Mouse (Mus musculus): ENCODE measurements at regions not wholly inside any gene's neighbourhood (a gene's known extent, or its start where the extent isn't known, plus 50 kb on each side); places are given as distances from the start of the nearest gene placed in this dataset.

DNA sequence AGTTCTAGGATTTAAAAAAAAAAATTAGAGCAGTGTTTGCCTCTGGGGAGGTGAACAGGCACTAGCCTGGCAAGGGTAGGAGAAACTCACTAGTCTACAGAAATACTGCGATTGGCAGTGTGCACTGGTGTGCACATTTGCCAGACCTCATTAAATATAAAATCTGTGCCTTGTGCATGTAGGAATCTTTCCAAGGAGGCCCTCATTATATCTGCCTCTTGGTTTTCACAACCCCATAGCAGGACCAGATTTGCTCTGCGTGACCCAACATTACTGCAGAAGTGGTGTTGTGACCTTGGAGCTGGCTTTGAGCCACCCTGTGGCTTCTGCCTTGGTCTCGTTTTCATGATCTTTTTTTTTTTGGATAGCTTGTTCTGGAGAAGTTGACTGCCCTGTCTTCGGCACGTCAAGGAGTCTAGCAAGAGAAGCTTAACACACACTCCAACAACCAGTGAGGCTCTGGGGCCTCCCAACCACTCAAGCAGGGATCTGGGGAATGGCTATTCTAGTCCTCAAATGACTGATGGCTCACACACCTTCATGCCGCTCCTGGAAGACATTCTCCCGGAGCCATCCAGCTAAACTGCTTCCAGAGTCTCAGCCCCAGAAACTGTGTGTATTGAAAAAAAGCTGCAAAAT is 222.2 kb upstream of the Cnr1 start:
- peak; percentile 28 for DNase-seq

DNA sequence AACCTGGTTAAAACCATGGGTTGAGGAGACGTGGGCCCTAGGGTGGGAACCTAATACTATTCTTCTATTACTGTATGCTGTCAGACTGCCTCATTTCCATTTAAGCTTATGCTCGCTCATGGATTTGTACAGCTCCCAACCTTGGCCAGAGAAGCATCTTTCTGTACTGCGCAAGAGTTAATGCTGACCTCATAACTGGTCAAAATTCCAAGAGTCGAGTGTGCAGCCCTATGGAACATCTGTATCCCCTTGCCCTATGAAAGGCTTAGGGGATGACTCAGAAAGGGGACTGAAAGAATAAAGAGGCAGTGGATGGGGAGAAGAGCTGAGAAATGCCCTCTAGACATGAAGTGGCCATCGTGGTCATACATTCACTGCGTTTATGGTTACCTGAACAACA is 218.7 kb upstream of the Cnr1 start:
- no peak for DNase-seq

DNA sequence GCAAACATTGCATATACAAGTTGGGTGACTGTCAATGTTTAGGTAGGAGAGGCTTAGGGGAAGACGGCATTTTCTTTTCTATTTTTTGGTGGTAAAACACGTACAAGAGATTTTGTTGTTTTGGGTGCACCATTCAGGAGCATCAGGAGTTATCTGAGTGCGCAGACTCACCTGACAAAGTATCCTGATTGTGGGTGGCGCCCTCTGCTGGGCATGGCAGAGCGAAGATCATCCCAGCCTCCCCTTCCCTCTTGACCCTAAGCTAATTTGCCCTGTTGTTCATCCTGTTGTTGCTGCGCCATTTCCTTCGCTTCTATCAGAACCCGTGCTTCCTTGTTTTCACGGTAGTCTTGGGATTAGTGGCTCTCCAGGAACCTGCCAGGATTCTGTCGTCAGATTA is 217.6 kb upstream of the Cnr1 start:
- no peak for DNase-seq

DNA sequence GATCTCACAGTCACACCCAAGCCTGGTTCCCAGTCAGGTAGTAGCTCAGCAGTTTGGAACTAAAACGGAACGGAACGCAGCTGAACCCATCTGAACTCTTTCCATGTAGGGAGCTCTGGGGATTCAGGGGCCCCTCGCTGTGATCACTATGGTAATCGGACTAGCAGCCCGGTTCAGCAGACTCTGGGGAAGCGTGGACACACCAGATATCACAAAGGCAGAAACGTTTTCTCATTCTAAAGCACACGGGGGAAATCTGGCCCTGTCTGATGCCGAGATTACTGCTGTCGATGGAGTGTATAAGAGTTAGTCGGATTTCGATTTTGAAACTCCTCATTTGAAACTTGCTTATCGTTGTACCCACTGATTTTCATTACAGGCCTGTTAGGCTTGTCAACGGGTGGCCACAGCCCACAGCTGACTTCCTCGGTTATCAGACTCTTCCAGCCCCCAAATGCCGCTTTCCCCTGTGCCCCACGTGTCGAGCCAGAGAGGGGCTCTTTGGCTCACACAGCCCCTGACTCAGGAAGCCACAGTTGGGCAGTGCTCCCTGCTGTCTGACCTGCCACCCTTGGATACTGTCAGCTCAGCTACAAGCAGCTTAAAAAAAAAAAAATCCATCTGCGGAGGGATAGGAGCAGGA is 207.8 kb upstream of the Cnr1 start:
- DNase-seq = no peak

DNA sequence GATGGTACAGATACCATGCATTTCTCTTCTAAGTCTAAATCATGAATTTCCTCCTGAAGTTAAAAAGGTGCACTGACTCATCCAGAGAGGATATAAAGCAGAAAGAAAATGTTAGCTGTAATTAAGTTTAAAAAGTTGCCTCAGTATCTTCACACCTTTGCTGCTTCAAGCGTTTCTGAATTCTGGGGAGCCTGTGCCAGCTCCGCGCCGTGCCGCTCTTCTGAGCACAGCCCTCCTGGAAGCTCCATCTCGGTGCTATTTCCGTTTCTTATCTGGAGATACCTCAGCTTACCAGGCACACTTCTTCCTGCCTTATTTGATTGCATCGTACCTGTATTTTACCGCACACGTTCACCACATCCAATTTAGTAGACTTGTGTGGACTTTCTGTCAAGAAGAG is 203.4 kb upstream of the Cnr1 start:
- no peak for DNase-seq

DNA sequence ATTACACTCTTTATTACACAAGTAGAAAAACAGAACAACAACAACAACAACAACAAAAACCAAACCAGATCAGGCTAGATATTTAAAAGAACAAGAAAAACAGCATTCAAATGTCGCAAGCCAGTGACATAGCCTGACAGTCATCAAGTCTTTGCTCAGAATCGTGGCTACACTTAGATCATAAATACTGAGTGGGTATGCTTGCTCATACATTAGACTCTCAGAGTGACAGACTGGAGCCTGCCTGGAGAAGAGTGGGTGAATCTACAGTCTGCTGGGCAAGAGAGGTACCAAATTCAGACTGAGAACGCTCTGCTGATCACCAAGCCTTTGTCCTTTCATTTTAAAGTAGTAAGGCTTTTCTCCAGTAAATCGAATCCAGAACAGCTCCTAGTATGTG is 202.4 kb upstream of the Cnr1 start:
- no peak for DNase-seq

DNA sequence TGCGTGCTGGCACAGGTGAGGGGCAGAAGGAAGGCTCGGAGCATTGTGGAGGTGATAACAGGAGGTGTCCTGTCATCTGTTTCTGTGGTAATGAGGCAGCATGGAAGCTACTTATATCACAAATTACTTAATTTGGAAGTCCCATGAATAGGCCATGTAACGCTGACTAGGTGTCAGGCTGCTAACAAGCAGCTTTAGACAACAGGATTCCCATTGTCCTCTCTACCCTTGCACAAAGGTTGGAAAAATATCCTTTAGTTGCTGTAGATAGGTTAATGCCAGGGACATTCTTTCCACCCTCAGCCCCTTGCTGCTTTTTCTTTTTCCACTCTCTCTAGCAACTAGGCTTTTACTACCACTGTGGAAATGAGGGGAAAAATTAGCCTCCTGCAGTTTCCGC is 192.6 kb upstream of the Cnr1 start:
- no peak for DNase-seq

DNA sequence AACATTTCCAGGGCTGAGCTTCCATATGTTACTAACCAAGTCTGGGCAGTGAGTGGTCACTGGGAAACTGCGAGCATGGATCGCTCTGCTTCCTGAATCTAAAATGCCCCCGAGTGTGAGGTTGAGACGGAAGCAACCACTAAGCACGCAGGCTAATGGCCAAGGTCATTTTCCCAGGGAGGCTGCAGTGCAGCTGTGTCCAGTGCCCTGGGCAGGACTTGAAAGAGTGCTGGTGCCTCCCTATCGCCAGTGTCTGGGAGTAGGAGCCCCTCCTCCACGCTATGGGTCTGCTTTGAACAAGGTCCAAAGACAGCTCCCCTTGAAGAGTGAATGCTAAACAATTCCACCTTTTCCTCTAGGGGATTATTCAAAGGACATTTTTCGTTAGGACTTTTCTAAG is 189.5 kb upstream of the Cnr1 start:
- peak; percentile 35 for DNase-seq

DNA sequence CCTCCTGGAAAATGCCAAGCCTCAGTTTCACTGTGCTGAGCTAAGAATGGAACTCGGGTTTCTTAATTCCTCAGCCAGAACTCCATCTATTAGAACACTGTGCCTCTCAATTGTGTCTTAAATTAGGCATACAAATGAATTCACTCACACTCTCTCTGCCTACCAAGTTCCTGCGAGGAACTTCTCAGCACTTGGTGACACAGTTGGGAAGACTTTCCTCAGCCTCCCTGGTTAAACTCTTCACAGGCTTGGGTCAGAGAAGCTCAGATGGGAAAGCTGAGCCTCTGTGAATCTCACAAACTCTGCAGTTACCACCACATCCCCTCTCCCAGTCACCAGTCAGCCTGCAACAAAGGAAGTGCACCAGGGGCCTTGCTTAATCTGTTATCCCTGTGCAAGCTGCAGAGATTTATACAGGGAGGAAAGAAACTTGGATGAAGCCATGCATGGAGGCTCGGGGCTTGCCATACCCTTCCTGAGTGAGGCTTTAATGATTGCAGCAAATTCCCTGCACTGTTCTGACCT is 188.9 kb upstream of the Cnr1 start:
- peak; percentile 14 for DNase-seq

DNA sequence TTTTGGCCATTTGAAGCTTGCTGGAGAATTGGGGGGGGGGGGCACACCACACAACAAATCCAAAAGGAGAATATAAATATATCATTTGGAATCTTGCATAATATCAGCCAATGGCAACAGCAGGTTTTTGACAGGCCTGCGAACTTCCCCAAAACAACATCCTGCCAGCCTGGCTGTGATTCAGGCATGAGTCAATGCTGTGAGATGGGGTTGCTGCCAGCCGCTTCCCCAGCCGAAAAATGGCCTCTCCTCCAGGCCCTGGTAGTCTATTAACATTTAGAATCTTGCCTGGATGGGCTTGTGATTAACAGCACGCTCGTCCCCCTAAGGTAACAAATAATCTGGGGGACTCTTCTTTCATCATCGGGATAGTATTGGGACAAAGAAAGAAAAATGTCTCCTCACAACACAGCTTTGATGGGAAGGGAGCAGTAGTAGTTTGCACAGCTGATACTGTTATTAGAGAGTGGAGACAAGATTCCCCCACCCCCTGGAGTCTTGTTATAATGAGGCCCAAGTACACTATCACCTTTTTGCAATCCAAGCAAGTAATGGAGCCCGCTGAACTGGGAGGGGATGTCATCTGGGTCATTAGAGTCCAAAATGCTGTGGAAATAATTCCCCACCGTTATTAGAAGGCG is 188.2 kb upstream of the Cnr1 start:
- DNase-seq = no peak

DNA sequence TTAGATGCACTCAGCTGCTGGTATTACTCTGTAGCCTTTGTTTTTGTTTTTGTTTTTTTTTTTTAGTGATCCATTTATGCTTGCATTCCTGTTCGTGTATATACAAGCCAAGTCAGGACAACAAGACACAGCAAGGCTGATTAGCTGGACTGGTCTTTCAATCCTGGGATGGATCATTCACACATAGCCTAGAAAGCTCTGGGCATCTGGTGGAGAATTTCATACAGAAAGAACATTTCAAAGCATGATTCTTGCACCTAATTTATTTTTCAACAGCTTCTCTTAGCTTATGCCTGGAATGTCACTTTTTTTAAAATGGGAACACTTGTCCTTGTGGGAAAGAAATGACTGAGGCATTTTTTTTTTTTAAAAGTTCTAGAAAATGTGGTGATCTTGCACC is 187.1 kb upstream of the Cnr1 start:
- no peak for DNase-seq

DNA sequence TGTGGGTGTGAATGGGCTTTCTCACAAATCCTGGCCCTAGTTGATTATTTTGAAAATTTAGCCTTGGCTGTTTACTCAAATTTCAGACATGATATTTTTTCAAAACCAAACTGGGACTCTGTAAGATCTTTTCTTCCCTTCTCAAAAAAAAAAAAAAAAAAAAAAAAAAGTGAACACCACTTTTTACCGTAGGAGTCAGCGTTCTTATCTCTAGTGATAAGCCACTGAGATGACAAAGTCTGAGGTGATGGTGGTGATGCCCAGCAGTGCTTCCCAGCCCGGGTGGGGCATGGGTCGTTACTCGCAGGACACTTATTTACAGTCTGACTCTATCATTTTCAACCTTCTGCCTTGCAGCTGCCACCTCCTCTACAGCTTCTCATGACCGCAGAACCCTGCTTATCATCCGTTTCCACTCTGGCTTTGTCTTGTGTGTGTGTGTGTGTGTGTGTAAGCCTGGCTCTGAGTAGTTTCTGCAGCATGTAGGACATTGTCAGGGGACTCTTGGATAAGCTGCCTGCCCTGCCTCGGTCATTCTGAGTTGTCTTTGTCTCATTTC is 186.5 kb upstream of the Cnr1 start:
- no peak for DNase-seq

DNA sequence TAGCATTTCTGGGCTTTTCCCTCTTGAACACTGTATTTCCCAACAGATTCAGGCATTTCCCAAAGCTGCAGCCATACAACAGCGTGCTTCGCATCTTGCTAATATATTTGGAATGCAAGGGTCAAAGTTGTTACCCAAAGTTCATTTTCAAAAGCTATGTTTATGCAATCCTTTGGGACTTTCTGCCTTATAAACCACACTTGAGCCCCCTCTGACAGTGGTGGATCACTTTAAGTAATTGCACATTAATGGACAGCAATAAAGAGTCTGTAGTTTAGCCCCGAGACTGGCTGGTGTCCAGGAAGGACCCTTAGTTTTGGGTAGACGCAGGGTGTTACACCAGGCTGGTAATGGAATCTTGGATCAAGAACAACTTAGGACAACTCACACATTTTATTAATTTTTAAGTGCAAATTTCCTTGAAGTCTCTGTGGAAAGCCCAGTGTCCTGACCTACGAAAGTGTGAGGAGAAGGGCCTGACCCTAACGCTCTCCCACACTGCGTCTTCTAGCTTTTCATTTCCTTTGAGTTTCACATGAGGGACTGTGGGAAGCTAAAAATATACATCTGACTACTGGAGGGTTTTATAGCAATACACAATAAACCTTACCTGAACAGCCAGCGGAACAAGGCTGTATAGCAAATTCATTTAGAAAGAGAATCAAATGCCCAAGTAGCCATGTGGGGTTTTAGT is 185.0 kb upstream of the Cnr1 start:
- no peak for DNase-seq

DNA sequence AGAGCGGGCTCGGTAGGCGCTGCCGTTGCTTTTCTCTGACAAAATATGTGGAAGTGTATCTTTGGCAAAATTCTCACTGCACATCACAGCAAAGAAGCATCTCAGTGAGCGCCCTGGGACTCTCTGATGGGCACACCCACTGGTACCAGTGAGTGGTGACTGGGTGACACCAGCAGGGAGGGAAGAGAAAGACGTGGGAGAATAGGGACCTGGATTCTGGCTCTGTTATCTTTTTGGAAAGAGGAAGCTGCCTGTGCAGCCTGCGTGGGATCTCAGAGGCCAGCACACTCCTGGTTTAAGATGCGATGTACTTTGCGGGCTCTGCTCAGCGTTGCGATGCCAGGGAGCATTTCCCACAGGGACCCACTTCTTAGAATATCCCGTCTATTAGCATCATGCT is 183.4 kb upstream of the Cnr1 start:
- no peak for DNase-seq

DNA sequence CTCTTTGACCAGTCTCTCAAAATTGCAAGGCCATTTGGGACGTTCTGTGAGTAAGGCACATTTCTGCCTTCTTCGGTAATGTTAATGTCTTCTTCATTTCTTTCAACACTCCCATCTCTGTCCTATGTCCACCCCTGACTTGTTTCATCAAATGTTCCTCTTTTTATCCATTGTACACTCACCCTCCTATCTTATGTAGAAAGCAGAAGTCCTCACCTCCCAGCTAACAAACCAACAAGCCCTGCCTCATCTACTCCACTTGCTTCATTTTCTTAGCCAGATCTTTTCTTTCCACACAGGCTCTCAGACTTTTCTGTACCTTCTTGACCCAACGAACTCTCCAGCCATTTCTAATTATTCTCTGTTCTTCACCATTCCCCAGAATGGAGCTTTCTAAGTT is 179.2 kb upstream of the Cnr1 start:
- DNase-seq = no peak

DNA sequence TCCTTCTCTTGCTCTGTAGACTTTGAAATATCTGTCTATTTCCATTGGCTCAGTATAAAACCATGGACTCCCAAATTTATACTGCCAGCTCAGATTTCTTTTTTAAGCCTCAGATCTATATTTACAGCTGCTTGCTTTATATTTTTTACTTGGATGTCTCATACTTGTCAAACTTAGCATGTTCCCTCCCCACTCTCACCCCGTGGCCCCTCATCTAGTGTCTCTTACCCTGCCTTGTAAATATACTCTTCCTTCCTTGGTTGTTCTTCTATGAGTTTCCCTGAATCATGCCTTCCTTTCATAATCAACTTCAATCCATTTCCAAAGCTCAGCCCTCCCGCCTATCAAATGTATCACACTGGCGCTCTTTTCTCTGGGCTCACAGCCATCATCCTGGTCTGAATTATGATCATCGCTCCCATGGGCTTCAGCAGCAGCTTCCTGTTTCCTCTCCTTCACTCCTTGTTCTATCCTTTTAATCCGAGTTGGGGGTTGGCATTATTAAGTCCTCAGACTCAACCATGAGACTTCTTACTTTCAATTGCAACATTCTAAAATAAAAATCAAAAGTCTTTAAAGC is 177.0 kb upstream of the Cnr1 start:
- peak; percentile 58 for DNase-seq

DNA sequence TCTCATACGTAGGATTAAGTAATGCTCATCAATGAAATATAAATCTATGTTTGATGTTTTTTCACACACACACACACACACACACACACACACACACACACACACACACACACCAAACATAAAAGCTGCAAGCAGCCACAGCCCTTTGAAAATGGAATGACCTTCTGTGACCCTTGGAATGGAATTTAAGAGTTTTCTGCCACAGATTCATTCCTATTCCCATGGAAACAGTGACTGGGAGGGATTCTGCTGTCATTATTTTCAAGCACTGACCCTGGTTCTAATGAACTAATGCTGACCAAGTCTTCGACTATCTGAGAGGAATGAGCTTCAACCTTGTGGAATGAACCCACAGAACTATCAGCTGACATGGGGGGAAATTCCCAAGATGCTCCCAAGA is 156.7 kb upstream of the Cnr1 start:
- DNase-seq = no peak

DNA sequence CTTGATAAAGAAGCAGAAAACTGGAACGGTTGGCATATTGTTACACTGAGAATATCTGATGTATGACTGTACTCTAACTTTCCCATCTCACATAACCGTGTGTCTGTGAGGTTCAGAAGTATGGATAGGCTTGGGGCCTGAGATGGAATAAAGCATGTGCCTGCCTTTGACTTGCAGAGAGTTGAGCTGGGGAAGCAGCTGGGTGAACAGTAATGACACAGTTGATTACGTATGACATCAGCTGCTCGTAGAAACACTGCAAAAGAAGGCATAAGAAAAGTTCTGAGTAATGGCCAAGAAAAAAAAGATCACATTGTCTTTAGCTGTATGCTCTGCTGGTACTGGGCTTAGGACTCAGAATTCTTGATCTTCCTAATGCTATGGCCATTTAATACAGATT is 138.4 kb upstream of the Cnr1 start:
- no peak for DNase-seq

DNA sequence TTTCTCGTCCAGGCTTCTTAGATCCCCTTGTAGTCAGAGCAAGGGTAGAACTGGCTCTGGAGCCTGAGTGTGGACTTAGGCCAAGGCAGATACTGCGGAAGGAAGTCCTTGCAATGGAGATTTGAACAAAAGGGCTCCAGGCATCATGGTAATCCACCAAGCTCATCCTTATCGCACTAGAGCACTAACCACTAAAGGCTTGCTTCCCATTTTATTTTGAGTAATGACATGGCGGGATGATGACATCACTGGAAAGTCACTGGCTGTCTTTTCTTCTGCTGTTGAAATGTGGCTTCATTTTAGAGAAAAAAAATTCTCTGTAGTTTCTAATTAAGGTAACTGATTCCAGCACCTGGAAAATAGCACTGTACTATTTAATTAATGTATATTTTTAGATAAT is 137.4 kb upstream of the Cnr1 start:
- DNase-seq = no peak

DNA sequence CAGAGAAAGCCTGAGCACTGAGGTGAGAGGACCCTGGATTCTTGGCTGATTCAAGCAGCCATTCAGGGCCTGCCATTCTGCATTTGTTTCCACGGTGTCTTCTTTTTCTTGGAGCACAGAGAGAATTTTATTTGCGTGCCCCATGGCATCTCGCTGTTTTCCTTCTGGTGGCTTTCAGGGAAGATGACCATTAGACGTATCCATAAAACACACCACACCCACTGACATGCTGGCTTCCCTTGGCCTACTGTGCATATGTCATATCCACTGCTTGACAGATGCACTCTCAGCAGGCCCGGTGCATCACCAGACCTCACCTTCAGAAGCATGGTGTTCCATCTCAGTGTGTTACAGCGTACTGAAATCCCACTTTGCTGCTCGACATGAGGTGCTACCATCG is 131.0 kb upstream of the Cnr1 start:
- no peak for DNase-seq

DNA sequence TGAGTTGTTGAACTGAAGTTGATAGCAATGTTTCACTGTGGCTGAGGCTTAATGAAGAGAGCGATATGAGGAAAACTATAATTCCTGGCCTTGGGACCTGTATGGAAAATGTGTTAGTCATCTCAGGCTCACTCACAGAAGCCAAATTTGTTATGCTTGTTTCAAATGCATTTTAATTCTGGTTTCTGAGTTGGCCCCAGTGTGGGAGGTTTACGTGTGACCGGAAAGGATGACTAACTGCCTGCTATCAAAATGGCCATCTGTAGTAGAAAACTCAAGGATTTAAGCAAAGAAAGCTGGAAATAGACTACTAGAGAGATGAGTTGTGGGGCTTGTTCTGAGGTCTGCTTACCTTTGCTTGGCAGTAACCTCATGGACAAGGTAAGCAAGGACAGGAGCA is 128.9 kb upstream of the Cnr1 start:
- DNase-seq = no peak

DNA sequence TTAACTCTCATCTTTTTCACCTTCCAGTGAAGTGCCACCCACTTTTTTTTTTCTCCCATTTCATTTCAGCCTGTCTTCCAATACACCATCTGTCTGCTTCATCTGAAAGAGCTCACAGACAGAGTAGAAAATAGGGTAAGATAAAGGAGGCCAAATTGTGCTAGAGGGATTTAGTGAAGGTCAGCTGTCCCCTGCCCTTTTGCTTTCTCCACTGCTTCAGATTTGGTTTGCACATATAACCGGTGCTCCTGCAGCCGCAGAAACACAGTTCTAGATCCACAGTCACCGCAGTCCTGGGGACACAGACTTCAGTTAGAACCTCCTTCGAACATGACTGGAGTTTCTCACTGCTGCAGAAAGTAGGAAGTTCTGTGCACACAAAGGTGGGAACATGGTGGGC is 126.4 kb upstream of the Cnr1 start:
- no peak for DNase-seq

DNA sequence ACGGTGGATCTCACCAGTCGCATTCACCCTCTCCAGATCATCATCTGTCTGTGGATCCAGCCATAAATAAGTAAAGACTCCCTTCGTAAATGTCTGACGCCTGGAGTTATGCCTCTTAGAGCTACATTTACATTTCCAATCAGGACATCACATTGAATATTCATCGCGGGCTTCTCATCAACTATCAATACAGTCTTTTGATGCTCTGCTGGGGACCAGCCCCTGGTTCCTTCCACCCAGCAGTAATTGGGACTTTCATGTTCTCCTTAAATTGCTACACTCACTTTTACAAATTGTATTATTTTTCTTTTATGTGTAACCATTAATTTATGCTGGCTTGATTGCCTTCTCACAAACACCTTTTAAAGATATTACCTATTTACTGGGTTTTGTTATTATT is 125.7 kb upstream of the Cnr1 start:
- no peak for DNase-seq

Data from kidney, postnatal 14 days (tissue).